Mouse (Mus musculus) G1E (cell line): ENCODE measurements around the gene Rab3c. TPM values are rescaled to one million over a fixed set of nuclear protein-coding genes. Genes with fewer than 3 reads are reported as not detected.

Experiments used
- ATAC-seq: 2 replicates; pipeline ENCODE4 v1.8.0; 2016; ENCODE audit warnings: mild to moderate bottlenecking; ENCODE audit not compliant: insufficient number of reproducible peaks, poor library complexity, low FRiP score, severe bottlenecking; ENCODE audit errors: extremely low read depth
- DNase-seq: peaks from one replicate; pipeline ENCODE4 v3.0.0; 2012; ENCODE audit warnings: low spot score
- H3K27me3 ChIP-seq: 2 replicates; pipeline ENCODE4 v1.6.1; 2012; ENCODE audit warnings: mild to moderate bottlenecking, low read length, inconsistent platforms; ENCODE audit not compliant: insufficient read depth
- H3K36me3 ChIP-seq: replicated peaks from 2 replicates; pipeline ENCODE3; 2012; ENCODE audit warnings: mild to moderate bottlenecking, inconsistent platforms
- H3K4me1 ChIP-seq: 2 replicates; pipeline ENCODE4 v1.6.1; 2012; ENCODE audit warnings: low read depth, low read length, inconsistent platforms, mixed read lengths; ENCODE audit not compliant: insufficient read depth
- H3K4me3 ChIP-seq: 2 replicates; pipeline ENCODE4 v1.5.1; 2012; ENCODE audit warnings: low read depth, mild to moderate bottlenecking, inconsistent platforms, low read length, moderate library complexity, mixed read lengths
- H3K9me3 ChIP-seq: replicated peaks from 2 replicates; pipeline ENCODE4 v1.6.1; 2012; ENCODE audit warnings: inconsistent platforms
- CTCF ChIP-seq: IDR thresholded peaks from 2 replicates; pipeline ENCODE4 v1.5.1; 2012; ENCODE audit warnings: low read depth, low read length, inconsistent platforms, mixed read lengths
- GATA1 ChIP-seq: IDR thresholded peaks from 2 replicates; pipeline ENCODE4 v1.6.1; 2012; ENCODE audit warnings: borderline replicate concordance, low read length, inconsistent platforms, mixed read lengths
- GATA2 ChIP-seq: IDR thresholded peaks from 2 replicates; pipeline ENCODE4 v1.6.1; 2012; ENCODE audit warnings: low read depth, low read length, inconsistent platforms, borderline replicate concordance
- POLR2AphosphoS5 ChIP-seq: IDR thresholded peaks from 2 replicates; pipeline ENCODE4 v1.6.1; 2012; ENCODE audit warnings: low read depth, low read length, inconsistent platforms; ENCODE audit not compliant: insufficient replicate concordance
- TAL1 ChIP-seq: conservative IDR thresholded peaks from 2 replicates; pipeline ENCODE4 v1.6.1; 2012; ENCODE audit warnings: low read depth, low read length, inconsistent platforms, mixed read lengths
- polyA plus RNA-seq: library from polyadenylated mRNA; stranded (reverse); fragments of >175 nt; gene quantifications from 2 replicates; pipeline ENCODE4 v1.2.3, GENCODE M21; 2012
- total RNA-seq, 2 experiments: library from RNA; stranded (forward) in 1 of 2; stranded (reverse) in 1 of 2; fragments of 200-1000 nt in 1 of 2; fragments of >200 nt in 1 of 2; fragmentation: Nextera tagmentation in 1 of 2; gene quantifications; 2 replicates each; pipeline ENCODE4 v1.2.3; 2014 to 2017

The Rab3c gene
- total and polyA plus RNA-seq, 3 experiments: 0.27 TPM; not detected in 2

DNA sequence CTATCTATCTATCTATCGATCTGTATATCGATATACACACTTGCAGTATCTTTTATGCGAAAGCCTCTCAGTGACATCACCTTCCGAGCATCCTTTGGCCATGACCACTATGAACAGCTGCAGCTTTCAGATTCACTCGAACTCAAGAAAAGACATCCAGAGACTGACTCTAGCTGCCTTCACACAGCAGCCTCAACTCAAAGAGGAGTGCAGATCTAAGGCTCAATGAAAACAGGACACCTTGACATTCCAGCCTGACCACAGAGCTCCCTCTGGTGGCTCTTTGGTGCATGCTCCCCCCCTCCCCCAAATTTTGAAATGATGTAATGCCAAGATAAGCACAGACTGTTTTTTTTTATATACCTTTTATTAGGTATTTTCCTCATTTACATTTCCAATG lies 257.8 kb downstream of the Rab3c start:
- DNase-seq (no peak), ATAC-seq (no peak)
- H3K27me3 ChIP-seq: peaks cover 36% of the 10 kb centered on the region
- peaks cover 10% of the 10 kb centered on the region; the same call in 1 of the 2 replicates for H3K4me1 ChIP-seq
- H3K36me3 ChIP-seq: no peaks in the 10 kb centered on the region
- peaks cover 5% of the 10 kb centered on the region; the same call in 1 of the 2 replicates for H3K9me3 ChIP-seq
- no peak for TF ChIP-seq GATA1
- TF ChIP-seq GATA2: no peak
- TF ChIP-seq POLR2AphosphoS5: no peak
- TF ChIP-seq CTCF: peak; percentile 49
- no peak for TF ChIP-seq TAL1
- no peak overlapping the region for H3K4me3 ChIP-seq

DNA sequence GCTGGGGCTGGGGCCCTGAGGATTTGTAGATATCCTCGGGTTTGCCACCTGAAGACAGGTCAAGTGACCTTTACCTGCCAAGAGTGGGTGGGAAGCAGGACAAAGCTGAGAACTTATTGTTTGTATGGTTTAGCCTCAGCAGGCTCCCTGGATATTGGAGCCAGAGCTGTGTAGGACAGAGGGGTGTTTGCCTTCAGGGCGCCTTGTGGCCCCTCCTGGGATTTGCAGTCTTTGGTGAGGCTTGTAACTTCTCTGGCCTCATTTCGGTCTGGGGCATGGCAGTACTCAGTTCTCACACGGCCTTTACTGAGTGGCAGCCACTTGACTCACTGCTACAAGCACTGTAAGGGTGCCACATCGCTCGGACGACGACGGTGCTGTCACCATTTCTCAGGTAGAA lies 261.0 kb downstream of the Rab3c start:
- Histone ChIP-seq H3K4me1 (peaks cover 10% of the 10 kb centered on the region; the same call in 1 of the 2 replicates), H3K4me3 (no peak overlapping the region), H3K36me3 (no peaks in the 10 kb centered on the region), H3K27me3 (peaks cover 47% of the 10 kb centered on the region), H3K9me3 (peaks cover 5% of the 10 kb centered on the region; the same call in 1 of the 2 replicates)
- TF ChIP-seq POLR2AphosphoS5: no peak
- no peak for TF ChIP-seq GATA2
- ATAC-seq (no peak), DNase-seq (no peak)

DNA sequence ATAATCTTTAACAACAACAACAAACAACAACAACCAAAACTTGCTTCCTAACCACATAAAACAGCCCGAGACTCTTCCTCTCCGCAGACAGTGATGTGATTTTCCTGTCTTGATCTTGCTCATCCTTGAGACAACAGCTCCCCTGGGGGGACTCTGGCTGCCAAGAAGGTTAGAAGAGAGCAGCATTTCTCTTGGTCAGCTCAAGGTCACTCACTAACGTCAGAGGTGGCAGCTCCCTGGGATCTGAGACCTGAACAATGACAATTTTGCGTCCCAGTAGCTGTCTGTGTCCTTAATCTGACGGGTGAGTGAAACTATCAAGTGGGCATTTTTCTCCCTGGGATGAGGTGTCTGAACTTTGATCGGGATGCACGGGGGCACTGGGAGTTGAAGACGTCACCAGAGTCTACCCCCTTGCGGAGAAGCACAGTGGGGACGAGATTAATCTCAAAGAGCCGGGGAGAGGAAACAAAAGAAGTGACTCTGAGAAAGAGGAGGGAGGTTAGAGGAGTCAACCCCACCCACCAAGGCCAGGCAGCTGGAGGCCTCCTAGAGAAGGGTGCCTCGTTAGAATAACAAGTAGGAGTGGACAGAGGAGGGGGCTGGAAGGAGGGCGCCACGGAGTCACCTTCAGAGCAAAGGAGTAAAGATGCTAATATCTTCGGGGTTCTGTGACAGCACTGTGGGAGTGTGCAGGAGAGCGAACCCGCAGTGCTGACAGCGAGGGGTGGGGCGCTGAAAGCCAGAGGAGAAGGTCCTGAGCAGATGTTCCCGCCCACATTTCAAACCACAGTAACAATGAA lies 261.7 kb downstream of the Rab3c start:
- no peak for DNase-seq
- no peak for ATAC-seq
- Histone ChIP-seq H3K36me3 (no peaks in the 10 kb centered on the region), H3K4me1 (peaks cover 10% of the 10 kb centered on the region; the same call in 1 of the 2 replicates), H3K9me3 (peaks cover 5% of the 10 kb centered on the region; the same call in 1 of the 2 replicates), H3K4me3 (no peak overlapping the region), H3K27me3 (peaks cover 46% of the 10 kb centered on the region)
- TF ChIP-seq TAL1 (no peak), CTCF (no peak), GATA1 (no peak), GATA2 (no peak), POLR2AphosphoS5 (no peak)

DNA sequence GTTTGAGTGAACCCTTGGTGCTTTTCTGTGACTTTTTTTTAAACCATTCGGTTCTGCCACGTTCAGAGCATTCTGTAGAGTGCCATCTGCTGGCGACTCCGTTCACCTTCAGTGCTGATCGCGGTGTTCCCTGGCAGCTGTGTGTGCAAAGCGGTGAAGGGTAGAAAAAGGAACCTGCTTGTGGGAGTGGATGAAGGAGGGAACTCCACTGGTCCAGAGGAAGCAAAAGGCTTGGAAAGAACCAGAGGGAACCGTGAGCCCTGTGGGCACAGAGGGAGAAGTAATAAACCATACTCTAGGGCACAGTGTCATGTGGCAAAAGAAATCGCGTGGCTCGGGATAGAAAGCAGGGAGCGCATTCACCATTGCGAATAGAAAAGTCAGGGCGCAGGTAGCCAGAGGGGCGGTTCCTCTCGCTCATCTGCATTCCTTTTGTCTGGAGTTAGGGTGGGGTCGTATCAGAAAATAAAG lies 262.3 kb downstream of the Rab3c start:
- no peaks in the 10 kb centered on the region for H3K36me3 ChIP-seq
- H3K9me3 ChIP-seq: peaks cover 5% of the 10 kb centered on the region; the same call in 1 of the 2 replicates
- peak; percentile 37; the same call in 1 of the 2 replicates for ATAC-seq
- DNase-seq: peak; percentile 14
- H3K27me3 ChIP-seq: peaks cover 47% of the 10 kb centered on the region
- peaks cover 10% of the 10 kb centered on the region; the same call in 1 of the 2 replicates for H3K4me1 ChIP-seq
- TF ChIP-seq GATA2 (no peak), CTCF (peak; percentile 15; the same call in 1 of the 2 replicates)
- no peak overlapping the region for H3K4me3 ChIP-seq

DNA sequence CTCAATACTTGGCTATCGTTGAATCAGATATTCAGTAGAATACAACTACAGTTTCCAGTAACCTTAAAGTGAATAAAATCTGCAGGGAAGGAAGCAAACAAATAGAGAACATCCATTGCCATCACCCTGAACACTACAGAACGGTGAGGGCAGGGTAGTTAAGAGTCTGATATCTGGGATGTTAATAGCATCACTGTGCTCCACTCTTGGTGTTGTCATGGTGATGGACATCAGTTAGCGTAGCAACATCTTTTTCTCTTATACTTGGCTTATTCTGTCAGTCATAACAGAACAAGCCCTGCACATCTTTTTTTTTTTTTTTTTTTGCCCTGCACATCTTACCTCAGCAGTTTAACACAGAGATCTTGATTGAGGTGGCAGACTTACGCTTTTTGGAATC lies 268.8 kb downstream of the Rab3c start:
- DNase-seq: no peak
- Histone ChIP-seq H3K27me3 (peaks cover 32% of the 10 kb centered on the region), H3K9me3 (no peaks in the 10 kb centered on the region), H3K4me1 (no peaks in the 10 kb centered on the region), H3K36me3 (no peaks in the 10 kb centered on the region), H3K4me3 (no peak overlapping the region)
- TF ChIP-seq POLR2AphosphoS5: no peak
- TF ChIP-seq GATA2: no peak
- no peak for TF ChIP-seq TAL1
- no peak for ATAC-seq

DNA sequence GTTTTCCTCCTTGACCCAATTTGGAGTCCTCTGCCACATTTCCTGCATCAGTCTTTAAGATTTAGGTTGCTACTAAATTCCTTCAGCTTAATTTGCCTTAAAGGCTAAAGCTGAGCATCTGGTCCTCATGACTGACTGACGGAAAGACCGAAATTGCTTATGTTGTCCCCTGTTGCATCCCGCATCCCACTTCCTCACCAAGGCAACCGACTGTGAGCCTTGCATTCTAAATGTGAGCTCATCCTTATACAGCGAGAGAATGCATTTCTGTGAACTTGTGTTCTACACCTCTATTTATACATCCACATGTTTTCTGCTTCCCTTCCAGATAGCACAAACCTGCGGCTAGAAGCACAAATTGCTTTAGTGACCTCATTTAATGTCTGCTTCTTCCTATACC lies 269.9 kb downstream of the Rab3c start:
- DNase-seq (no peak), ATAC-seq (no peak)
- TF ChIP-seq GATA1 (no peak), TAL1 (no peak), GATA2 (no peak), CTCF (no peak), POLR2AphosphoS5 (no peak)
- Histone ChIP-seq H3K9me3 (no peaks in the 10 kb centered on the region), H3K4me1 (no peaks in the 10 kb centered on the region), H3K4me3 (no peak overlapping the region), H3K36me3 (no peaks in the 10 kb centered on the region), H3K27me3 (peaks cover 25% of the 10 kb centered on the region)

DNA sequence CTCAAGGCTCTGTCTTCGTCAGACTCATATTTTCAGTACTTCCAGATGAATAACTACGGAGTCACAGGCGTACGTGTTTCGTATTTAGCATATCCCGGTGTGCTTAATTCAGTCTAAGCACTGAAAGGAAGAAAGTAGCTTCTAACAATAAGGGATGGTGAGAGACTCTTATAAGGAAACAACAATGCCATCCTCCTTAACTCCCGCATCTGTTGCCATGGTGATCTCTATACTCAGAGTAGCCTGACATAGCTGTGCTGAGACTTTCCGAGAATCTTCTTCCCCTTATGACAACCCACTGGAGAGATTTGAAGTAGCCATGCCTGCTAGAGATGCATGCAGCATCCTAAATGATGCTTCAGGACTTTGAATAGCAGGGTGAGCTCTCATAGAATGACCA lies 272.3 kb downstream of the Rab3c start:
- ATAC-seq: no peak
- H3K4me3 ChIP-seq: no peak overlapping the region
- no peak for DNase-seq
- H3K27me3 ChIP-seq: peaks cover 10% of the 10 kb centered on the region
- TF ChIP-seq TAL1 (no peak), POLR2AphosphoS5 (no peak), CTCF (no peak), GATA2 (no peak), GATA1 (no peak)
- no peaks in the 10 kb centered on the region for H3K9me3 ChIP-seq
- H3K36me3 ChIP-seq: no peaks in the 10 kb centered on the region
- no peaks in the 10 kb centered on the region for H3K4me1 ChIP-seq
